Mouse (Mus musculus) CH12.LX (cell line): Measurements from ENCODE around the gene Mok.

Experiments used
- EP300 ChIP-seq: IDR thresholded peaks from 2 replicates; pipeline ENCODE4 v1.6.1; 2011; ENCODE audit warnings: low read length, improper control_type of control experiment
- MAX ChIP-seq: IDR thresholded peaks from 2 replicates; pipeline ENCODE4 v1.6.1; 2011; ENCODE audit warnings: low read length, improper control_type of control experiment

DNA sequence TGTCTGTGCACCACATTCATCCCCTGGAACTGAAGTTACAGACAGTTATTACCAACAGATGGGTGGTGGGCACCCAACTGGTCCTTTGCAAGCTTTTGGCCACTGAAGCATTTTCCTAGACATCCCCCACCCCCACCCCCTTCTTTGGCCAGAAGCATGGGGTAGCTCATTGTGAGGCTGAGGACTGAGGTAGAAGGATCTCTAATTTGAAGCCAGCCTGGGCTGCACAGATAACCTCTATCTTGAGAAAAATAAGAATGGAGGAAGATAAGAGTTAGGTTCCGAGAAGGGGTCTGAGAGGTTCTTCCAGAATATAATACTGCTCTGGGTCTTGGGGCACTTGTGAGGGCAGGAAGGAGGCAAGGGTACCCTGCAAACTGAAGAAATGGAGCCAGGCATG is 58.5 kb downstream of the Mok start:
- TF ChIP-seq EP300 (no peak), MAX (no peak)
